Mouse (Mus musculus): ENCODE data around the gene Ank3. TPM values are rescaled to one million over a fixed set of nuclear protein-coding genes. Genes with fewer than 3 reads are reported as not detected.

The Ank3 gene
- polyA plus RNA-seq, 1 experiment from 2014 or later, result 76.6 TPM

DNA sequence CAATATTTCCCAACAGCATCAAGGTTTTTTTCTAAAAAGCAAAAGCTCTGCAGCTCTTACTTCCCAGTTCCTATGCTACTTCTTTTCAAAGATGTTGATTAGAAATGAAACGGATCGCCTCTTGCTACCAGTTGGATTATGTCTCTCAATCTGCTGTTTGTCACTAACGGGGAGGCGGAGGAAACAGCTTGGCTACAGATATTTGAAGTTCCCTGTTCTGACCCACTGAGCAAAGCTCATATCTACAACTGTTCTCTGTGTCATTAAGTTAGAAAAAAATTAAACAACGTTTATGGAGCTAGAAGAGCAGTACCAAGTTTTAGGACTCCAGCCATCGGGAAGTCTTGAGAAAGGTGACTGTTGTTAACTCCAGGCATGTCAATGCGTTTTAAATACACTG is 146.1 kb downstream of the Ank3 start:
- Histone ChIP-seq H3K36me3 (no peaks in the 10 kb centered on the region), H3K27ac (replicated peaks) (no peak overlapping the region), H3K4me3 (no peak overlapping the region), H3K9me3 (no peaks in the 10 kb centered on the region), H3K27me3 (no peaks in the 10 kb centered on the region), H3K4me2 (no peak overlapping the region), H3K4me1 (replicated peaks) (0 out of 2 replicates have a peak, but pooled peaks cover 18% of the 10 kb centered on the region), H3K9ac (no peak overlapping the region)
- ATAC-seq (ENCODE audit: low FRiP score, low read depth), result no peak
- WGBS, result 79% methylated on average over 7 of the region's 7 CpGs

- no peak for ATAC-seq (ENCODE audit: low FRiP score, low read depth)
- Histone ChIP-seq H3K27ac (replicated peaks) (no peak overlapping the region), H3K27me3 (no peaks in the 10 kb centered on the region), H3K4me2 (no peak overlapping the region), H3K9ac (no peak overlapping the region), H3K4me1 (replicated peaks) (0 out of 2 replicates have a peak, but pooled peaks cover 14% of the 10 kb centered on the region), H3K4me3 (no peak overlapping the region), H3K36me3 (no peaks in the 10 kb centered on the region), H3K9me3 (no peaks in the 10 kb centered on the region)
- WGBS, result 97% methylated on average over 3 of the region's 3 CpGs
These were observed 147.4 kb downstream of the Ank3 start for GRCm38 (mm10) chr10:69545936-69546335.

- no peak overlapping the region for H3K4me2 ChIP-seq
- H3K4me1 ChIP-seq (replicated peaks), result 0 out of 2 replicates have a peak, but pooled peaks cover 12% of the 10 kb centered on the region
- H3K4me3 ChIP-seq, result no peak overlapping the region
- WGBS, result 84% methylated on average over 6 of the region's 6 CpGs
- ATAC-seq (ENCODE audit: low FRiP score, low read depth), result no peak
- H3K27ac ChIP-seq (replicated peaks), result no peak overlapping the region
- no peaks in the 10 kb centered on the region for H3K9me3 ChIP-seq
- H3K9ac ChIP-seq, result no peak overlapping the region
- no peaks in the 10 kb centered on the region for H3K36me3 ChIP-seq
- no peaks in the 10 kb centered on the region for H3K27me3 ChIP-seq
These were observed 148.1 kb downstream of the Ank3 start for GRCm38 (mm10) chr10:69546643-69547042.

DNA sequence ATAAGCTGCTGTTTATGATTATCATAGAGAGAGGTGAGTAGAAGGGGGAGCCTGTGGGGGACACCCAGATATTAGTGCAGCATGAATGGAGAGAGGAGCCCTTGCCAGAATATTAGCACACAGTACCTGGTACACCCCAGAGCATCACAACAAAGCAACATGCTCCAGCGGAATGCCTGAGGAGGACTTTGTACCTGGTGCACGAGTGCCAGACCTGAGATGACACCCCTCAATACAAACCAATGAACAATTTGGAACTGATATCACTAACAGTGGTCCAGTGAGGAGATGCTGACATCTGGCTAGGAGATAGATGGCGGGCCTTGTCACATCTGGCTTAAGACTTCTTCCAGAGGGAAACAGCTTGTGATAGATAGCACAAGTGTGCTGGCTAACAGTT is 150.2 kb downstream of the Ank3 start:
- Histone ChIP-seq H3K27ac (replicated peaks) (no peak overlapping the region), H3K27me3 (no peaks in the 10 kb centered on the region), H3K4me3 (no peak overlapping the region), H3K9ac (no peak overlapping the region), H3K4me2 (no peak overlapping the region), H3K36me3 (no peaks in the 10 kb centered on the region), H3K9me3 (no peaks in the 10 kb centered on the region), H3K4me1 (replicated peaks) (0 out of 2 replicates have a peak, but pooled peaks cover under 1% of the 10 kb centered on the region)
- 85% methylated on average over 3 of the region's 3 CpGs for WGBS
- ATAC-seq (ENCODE audit: low FRiP score, low read depth), result no peak

GRCm38 (mm10) chr10:69549221-69549620 is 150.6 kb downstream of the Ank3 start:
- no peaks in the 10 kb centered on the region for H3K27me3 ChIP-seq
- no peak for ATAC-seq (ENCODE audit: low FRiP score, low read depth)
- H3K4me2 ChIP-seq, result no peak overlapping the region
- no peaks in the 10 kb centered on the region for H3K9me3 ChIP-seq
- H3K9ac ChIP-seq, result no peak overlapping the region
- H3K36me3 ChIP-seq, result no peaks in the 10 kb centered on the region
- WGBS, result 85% methylated on average over 4 of the region's 4 CpGs
- 0 out of 2 replicates have a peak, but pooled peaks cover 3% of the 10 kb centered on the region for H3K4me1 ChIP-seq (replicated peaks)
- no peak overlapping the region for H3K27ac ChIP-seq (replicated peaks)
- no peak overlapping the region for H3K4me3 ChIP-seq

DNA sequence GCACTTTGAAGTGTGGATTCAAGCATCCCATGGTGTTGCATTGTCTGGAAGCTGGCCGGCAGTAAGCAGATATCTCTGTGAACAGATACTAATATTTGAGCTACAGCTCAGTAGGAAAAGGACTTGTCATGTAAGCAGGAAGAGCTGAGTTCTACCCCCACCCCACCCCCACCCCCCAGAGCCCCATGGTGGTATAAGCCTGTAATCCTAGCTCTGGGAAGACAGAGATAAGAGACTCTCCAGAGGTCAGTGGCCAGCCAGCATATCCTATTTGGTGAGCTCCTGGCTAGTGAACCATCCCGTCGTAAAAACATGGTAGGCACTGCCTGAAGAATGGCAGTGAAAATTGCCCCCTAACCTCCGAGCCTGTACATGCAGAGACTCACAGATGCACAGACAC is 152.3 kb downstream of the Ank3 start:
- Histone ChIP-seq H3K9ac (no peak overlapping the region), H3K27me3 (no peaks in the 10 kb centered on the region), H3K36me3 (no peaks in the 10 kb centered on the region), H3K4me2 (no peak overlapping the region), H3K27ac (replicated peaks) (no peak overlapping the region), H3K4me1 (replicated peaks) (peaks cover 3% of the 10 kb centered on the region; the same call in 1 of the 2 replicates), H3K4me3 (no peak overlapping the region), H3K9me3 (no peaks in the 10 kb centered on the region)
- no peak for ATAC-seq (ENCODE audit: low FRiP score, low read depth)
- 76% methylated on average over 4 of the region's 4 CpGs for WGBS

DNA sequence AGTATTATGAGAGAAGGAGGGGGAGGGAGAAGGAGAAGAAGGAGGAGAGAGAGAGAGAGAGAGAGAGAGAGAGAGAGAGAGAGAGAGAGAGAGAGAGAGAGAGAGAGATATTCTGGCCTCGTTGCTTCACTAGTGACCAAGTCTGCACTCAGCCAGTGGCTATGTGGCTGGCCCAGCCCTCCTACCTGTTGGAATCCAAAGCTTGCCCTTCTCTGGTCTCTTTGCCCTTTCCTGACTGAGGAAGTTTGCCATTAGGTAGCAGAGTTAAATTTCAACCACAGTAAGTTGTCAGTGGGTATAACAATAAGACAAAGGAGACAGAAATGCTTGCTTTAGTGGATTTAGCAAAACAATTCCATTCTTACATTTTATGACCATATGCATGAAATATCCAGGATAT is 154.5 kb downstream of the Ank3 start:
- Histone ChIP-seq H3K36me3 (no peaks in the 10 kb centered on the region), H3K9ac (no peak overlapping the region), H3K4me3 (no peak overlapping the region), H3K4me1 (replicated peaks) (peaks cover 8% of the 10 kb centered on the region), H3K4me2 (no peak overlapping the region), H3K27me3 (no peaks in the 10 kb centered on the region), H3K9me3 (no peaks in the 10 kb centered on the region), H3K27ac (replicated peaks) (no peak overlapping the region)
- ATAC-seq (ENCODE audit: low FRiP score, low read depth), result no peak
- WGBS, result 60% methylated on average over 1 of the region's 1 CpGs

DNA sequence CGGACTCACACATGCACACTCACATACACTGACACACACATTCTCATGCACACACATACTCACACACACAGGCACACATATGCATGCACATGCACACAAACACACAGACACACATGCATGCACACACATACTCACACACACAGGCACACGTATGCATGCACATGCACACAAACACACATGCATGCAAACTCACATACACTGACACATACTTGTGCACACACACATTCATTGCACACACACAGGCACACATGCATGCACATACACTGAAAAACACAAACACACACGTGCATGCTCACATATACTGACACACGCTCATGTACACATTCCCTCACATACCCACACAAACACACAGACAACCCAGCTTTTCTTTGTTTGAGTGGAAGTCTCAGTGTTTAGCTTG is 157.0 kb downstream of the Ank3 start:
- no peaks in the 10 kb centered on the region for H3K27me3 ChIP-seq
- H3K9me3 ChIP-seq, result no peaks in the 10 kb centered on the region
- no peak overlapping the region for H3K9ac ChIP-seq
- no peak overlapping the region for H3K4me3 ChIP-seq
- H3K27ac ChIP-seq (replicated peaks), result no peak overlapping the region
- no peak for ATAC-seq (ENCODE audit: low FRiP score, low read depth)
- H3K4me1 ChIP-seq (replicated peaks), result peaks cover 8% of the 10 kb centered on the region
- no peaks in the 10 kb centered on the region for H3K36me3 ChIP-seq
- no peak overlapping the region for H3K4me2 ChIP-seq
- 95% methylated on average over 4 of the region's 4 CpGs for WGBS

DNA sequence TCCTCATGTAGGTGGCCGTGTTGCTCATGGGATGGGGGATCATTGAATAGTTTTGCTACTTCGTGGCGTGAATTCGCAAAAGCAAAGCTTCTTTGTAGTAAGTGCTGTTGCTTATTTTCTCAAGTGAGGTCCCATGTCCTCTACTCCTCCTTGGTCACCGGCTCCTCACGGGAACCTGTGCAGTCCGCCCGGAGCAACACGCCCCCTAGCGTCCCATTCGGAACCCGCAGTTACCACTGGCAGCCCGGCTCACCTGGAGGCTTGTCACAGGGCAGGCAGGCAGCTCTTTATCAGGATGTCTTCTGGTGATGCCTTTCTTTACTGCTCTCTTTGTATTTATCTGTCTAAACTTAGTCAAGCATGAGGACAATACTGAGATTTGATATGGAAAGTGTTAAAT is 157.7 kb downstream of the Ank3 start:
- Histone ChIP-seq H3K4me3 (no peak overlapping the region), H3K9me3 (no peaks in the 10 kb centered on the region)
- 19% methylated on average over 13 of the region's 13 CpGs for WGBS

GRCm38 (mm10) chr10:69560237-69560636 is 161.7 kb downstream of the Ank3 start:
- Histone ChIP-seq H3K9ac (no peak overlapping the region), H3K27me3 (no peaks in the 10 kb centered on the region), H3K27ac (replicated peaks) (no peak overlapping the region), H3K9me3 (no peaks in the 10 kb centered on the region), H3K4me3 (no peak overlapping the region), H3K4me2 (no peak overlapping the region), H3K36me3 (no peaks in the 10 kb centered on the region), H3K4me1 (replicated peaks) (peaks cover 5% of the 10 kb centered on the region)
- ATAC-seq (ENCODE audit: low FRiP score, low read depth), result no peak
- 77% methylated on average over 1 of the region's 1 CpGs for WGBS

More for the DNA sequence above, 157.7 kb downstream of the Ank3 start:
- no peak overlapping the region for H3K9ac ChIP-seq
- no peaks in the 10 kb centered on the region for H3K36me3 ChIP-seq
- no peak overlapping the region for H3K27ac ChIP-seq (replicated peaks)
- no peak overlapping the region for H3K4me2 ChIP-seq
- H3K4me1 ChIP-seq (replicated peaks), result peaks cover 8% of the 10 kb centered on the region
- H3K27me3 ChIP-seq, result no peaks in the 10 kb centered on the region
- no peak for ATAC-seq (ENCODE audit: low FRiP score, low read depth)

- Histone ChIP-seq H3K4me3 (no peak overlapping the region), H3K9me3 (no peaks in the 10 kb centered on the region), H3K9ac (no peak overlapping the region), H3K4me2 (no peak overlapping the region), H3K36me3 (no peaks in the 10 kb centered on the region), H3K27me3 (no peaks in the 10 kb centered on the region), H3K27ac (replicated peaks) (no peak overlapping the region), H3K4me1 (replicated peaks) (no peaks in the 10 kb centered on the region)
- peak; percentile 55; the same call in 1 of the 2 replicates for ATAC-seq (ENCODE audit: low FRiP score, low read depth)
- 87% methylated on average over 4 of the region's 4 CpGs for WGBS
These were observed 164.4 kb downstream of the Ank3 start for GRCm38 (mm10) chr10:69562931-69563330.

DNA sequence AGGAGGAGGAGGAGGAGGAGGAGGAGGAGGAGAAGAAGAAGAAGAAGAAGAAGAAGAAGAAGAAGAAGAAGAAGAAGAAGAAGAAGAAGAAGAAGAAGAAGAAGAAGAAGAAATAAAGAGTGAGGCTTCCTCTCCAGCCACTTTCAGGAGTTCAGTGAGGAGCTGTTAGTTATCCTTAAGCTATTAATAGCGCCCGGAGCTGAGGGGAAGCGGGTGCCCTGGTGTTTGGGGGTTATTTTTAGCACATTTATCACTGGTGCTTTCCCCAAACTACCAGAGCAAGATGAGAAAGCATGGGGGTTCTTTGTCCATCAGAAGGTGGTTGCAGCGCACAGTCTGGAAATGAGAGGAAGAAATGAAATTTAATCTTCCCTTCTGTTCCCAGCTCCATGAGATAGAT is 166.5 kb downstream of the Ank3 start:
- Histone ChIP-seq H3K9me3 (no peaks in the 10 kb centered on the region), H3K4me3 (no peak overlapping the region), H3K27me3 (no peaks in the 10 kb centered on the region), H3K4me1 (replicated peaks) (0 out of 2 replicates have a peak, but pooled peaks cover 5% of the 10 kb centered on the region), H3K4me2 (no peak overlapping the region), H3K27ac (replicated peaks) (no peak overlapping the region), H3K36me3 (no peaks in the 10 kb centered on the region), H3K9ac (no peak overlapping the region)
- no peak for ATAC-seq (ENCODE audit: low FRiP score, low read depth)
- WGBS, result 88% methylated on average over 4 of the region's 4 CpGs

- no peak overlapping the region for H3K27ac ChIP-seq (replicated peaks)
- H3K4me3 ChIP-seq, result no peak overlapping the region
- no peaks in the 10 kb centered on the region for H3K36me3 ChIP-seq
- H3K27me3 ChIP-seq, result no peaks in the 10 kb centered on the region
- no peak overlapping the region for H3K4me2 ChIP-seq
- 86% methylated on average over 5 of the region's 5 CpGs for WGBS
- peaks cover 44% of the 10 kb centered on the region for H3K4me1 ChIP-seq (replicated peaks)
- no peak for ATAC-seq (ENCODE audit: low FRiP score, low read depth)
- no peak overlapping the region for H3K9ac ChIP-seq
- no peaks in the 10 kb centered on the region for H3K9me3 ChIP-seq
These were observed 170.4 kb downstream of the Ank3 start for GRCm38 (mm10) chr10:69568976-69569375.
